Mouse (Mus musculus) lung, postnatal 25 days (tissue): ENCODE measurements around the gene Rhox11.
A peak's percentile ranks its signal among the peaks of the same experiment; 100 is the strongest.
"Not testable (repeated sequence)": the region's sequence is repeated elsewhere in the genome, so short reads cannot be mapped to it uniquely, and the experiment has no call there.

ENCODE experiments used
- DNase-seq: peaks from one replicate; pipeline ENCODE4 v3.0.0; 2022; ENCODE audit warnings: low spot score

Gene Rhox11

GRCm38 (mm10) chrX:38085041-38085440, at the start of gene Rhox11:
Gene Rhox11 (minus strand): TSS chrX:38085141.
- DNase-seq: no peak

DNA sequence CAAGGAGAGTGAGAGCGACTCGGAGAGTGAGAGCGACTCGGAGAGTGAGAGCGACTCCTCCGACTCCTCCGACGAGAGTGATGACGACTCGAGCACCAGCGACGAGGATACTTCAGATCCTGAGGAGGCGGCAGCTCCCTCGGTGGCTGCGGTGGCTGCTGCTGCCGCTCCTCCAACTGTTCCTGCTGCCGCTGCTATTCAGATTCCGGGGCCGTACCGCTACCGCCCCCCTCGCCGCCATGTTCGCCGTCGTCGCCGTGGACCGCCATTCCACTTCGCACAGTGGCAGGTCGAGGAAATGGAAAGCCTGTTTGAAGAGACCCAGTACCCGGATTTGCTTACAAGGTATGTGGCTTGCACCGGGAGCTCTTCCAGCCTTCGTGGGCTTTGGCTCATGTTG, 36.5 kb upstream of the Rhox11 start:
- DNase-seq: no peak

- no peak for DNase-seq
These were observed 36.0 kb upstream of the Rhox11 start, which contains the start of gene Rhox13 for GRCm38 (mm10) chrX:38120982-38121381. Gene Rhox13 (plus strand): TSS chrX:38121219.

DNA sequence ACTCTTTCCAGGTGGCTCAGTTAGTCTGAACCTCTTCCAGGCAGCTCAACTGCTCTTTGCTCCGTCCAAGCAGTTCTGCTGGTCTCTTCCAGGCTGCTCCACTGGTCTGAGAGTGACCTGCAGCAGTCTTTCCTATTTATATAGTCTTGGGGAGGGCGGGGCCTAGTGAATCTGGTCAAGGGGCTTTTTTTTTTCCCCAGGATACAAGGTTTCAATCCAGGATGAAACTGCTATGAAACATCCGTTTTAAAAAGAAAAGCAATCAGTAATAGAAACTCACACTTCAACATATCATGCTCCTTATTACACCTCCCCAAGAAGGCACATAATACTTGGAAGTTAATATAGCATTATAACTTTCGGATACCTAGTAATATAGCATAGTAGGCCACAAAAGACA, 25.9 kb upstream of the Rhox11 start, which contains the start of gene Rhox12:
TSS of gene Rhox12 (minus strand) at position 101 of the 400 bp plus-strand sequence.
- DNase-seq: no peak

DNA sequence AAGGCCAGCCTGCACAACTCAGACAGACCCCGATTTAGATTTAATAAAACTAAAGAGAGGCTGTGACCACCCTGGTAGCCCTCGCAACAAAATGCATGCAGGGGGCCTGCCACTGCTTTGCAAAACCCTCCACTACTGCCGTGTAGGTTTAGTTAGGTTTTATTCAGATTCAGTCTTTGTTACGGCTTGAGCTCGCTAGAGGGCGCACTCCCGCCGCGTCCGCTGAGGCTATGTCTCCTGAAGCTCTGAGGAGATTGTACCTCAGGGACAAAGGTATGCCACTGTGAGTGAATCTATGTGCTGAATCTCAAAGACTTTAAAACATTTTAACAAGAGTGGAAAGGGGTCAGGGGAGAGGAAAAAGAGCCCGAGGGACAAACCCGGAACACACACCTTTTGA, 715 bp downstream of the Rhox11 start:
- peak; percentile 10 for DNase-seq

GRCm38 (mm10) chrX:38066175-38066574, 18.8 kb downstream of the Rhox11 start, which contains the start of gene Rhox10:
Gene Rhox10 (plus strand): TSS chrX:38066475.
- DNase-seq: no peak

DNA sequence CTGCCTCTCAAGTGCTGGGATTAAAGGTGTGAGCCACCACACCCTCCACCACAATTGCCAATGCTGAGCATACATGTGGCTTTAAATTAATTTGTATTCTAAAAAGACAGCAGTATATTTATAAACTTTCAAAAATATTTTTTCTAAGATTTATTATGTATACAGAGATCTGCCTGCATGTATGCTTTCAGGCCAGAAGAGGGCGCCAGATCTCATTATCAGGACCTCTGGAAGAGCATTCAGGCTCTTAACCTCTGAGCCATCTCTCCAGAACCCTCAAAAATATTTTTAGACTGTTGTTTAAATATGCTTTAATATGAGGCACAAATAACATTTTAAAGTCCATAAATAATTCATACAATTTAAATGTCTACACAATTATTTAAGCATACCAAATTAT, 23.4 kb downstream of the Rhox11 start:
- DNase-seq: no peak

DNA sequence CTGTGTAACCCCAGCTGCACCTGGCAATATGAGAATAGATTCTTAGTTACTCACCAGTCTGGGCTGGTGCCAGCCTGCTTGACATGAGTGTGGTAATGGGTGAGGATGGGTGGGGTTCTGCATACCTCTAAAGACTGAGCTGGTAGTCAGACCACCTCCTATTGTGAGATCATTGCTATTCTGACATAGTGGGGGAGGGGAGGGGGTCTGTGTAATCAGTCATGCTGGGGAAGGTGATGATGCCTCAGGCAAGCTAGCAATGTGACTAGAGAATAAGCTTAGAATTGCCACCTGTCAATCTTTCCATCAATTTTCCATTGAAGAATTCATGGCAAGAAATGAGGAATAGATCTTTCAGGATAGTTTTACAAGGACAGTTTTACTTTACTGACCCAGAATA, 41.9 kb downstream of the Rhox11 start, which contains the start of gene Btg1-ps2:
TSS of gene Btg1-ps2 (minus strand) at position 101 of the 400 bp plus-strand sequence.
- DNase-seq: not testable (repeated sequence)

DNA sequence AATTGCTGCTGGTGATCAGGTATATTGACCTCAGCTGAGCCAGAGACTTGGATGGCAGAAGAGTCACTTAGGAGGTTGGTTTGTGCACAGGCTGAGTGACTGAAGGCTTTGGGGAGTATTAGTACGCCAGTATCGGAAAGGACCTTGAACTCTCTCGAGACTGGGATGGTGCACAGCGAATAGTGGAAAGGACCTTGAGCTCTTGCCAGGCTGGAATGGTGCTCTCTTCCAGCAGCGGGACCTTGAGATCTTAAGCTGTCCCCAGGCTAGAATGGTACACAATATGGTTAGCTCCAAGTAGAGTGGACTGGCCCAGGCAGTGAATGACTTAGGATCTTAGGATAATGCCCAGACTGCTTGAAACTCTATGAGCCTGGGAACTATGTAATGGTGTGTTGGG, 45.3 kb downstream of the Rhox11 start:
- DNase-seq: no peak

DNA sequence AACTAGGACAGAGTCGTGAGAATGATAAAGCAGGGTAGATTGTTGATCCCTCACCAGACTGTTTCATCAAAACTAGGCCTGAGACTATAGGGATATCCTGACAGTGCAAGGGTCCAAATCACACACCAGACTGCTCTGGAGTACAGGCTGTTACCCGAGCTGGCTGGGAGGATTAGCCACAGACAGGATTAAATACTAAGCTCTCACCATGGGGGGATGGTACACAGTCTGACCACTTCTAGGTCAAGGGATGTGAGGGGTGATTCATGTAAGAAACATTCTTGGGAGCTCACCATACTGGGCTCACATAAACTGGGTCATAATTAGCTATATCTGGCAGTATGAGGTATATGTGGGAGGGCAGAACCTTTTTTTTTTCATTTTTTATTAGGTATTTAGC, 51.1 kb downstream of the Rhox11 start:
- DNase-seq: no peak
